Mouse (Mus musculus): Measurements from ENCODE around the gene Syngr3. TPM values are rescaled to one million over a fixed set of nuclear protein-coding genes. Genes with fewer than 3 reads are reported as not detected.
A peak's percentile ranks its signal among the peaks of the same experiment; 100 is the strongest.

Gene Syngr3
- polyA plus RNA-seq, 1 experiment from 2014 or later, result 11.9 TPM

GRCm38 (mm10) chr17:24658017-24658758 is 31.6 kb downstream of the Syngr3 start, which contains the start of gene Npw:
Gene Npw, minus strand, starts transcription at chr17:24658457.
- Histone ChIP-seq H3K36me3 (ENCODE audit: control insufficient read depth, insufficient read depth, low read length) (no peaks in the 10 kb centered on the region), H3K9ac (ENCODE audit: low read depth, low read length) (peak within 1 kb of the TSS; percentile 37; the same call in 1 of the 2 replicates), H3K4me2 (replicated peaks; ENCODE audit: low read depth, low read length) (peak within 1 kb of the TSS; percentile 48), H3K4me1 (replicated peaks; ENCODE audit: control insufficient read depth, insufficient read depth, low read length) (peaks cover 3% of the 10 kb centered on the region; the same call in 1 of the 2 replicates), H3K27ac (ENCODE audit: low read depth, low read length) (no peak within 1 kb of the TSS), H3K27me3 (ENCODE audit: control insufficient read depth, insufficient read depth, low read length) (peaks cover 29% of the 10 kb centered on the region), H3K4me3 (ENCODE audit: low read depth, low read length) (peak within 1 kb of the TSS; percentile 30), H3K9me3 (ENCODE audit: control insufficient read depth, low read length) (no peaks in the 10 kb centered on the region)
- DNase-seq (ENCODE audit: low spot score), result peak; percentile 47
- under 1% methylated on average over 47 of the region's 47 CpGs for WGBS
- ATAC-seq (ENCODE audit: low FRiP score), result no peak

GRCm38 (mm10) chr17:24654969-24655368 is 34.8 kb downstream of the Syngr3 start:
- Histone ChIP-seq H3K4me1 (replicated peaks; ENCODE audit: control insufficient read depth, insufficient read depth, low read length) (peaks cover 3% of the 10 kb centered on the region; the same call in 1 of the 2 replicates), H3K36me3 (ENCODE audit: control insufficient read depth, insufficient read depth, low read length) (no peaks in the 10 kb centered on the region), H3K9me3 (ENCODE audit: control insufficient read depth, low read length) (no peaks in the 10 kb centered on the region), H3K9ac (ENCODE audit: low read depth, low read length) (no peak overlapping the region), H3K27ac (ENCODE audit: low read depth, low read length) (no peak overlapping the region), H3K27me3 (ENCODE audit: control insufficient read depth, insufficient read depth, low read length) (peaks cover 37% of the 10 kb centered on the region), H3K4me3 (ENCODE audit: low read depth, low read length) (no peak overlapping the region), H3K4me2 (replicated peaks; ENCODE audit: low read depth, low read length) (no peak overlapping the region)
- DNase-seq (ENCODE audit: low spot score) (no peak), ATAC-seq (ENCODE audit: low FRiP score) (no peak)
- WGBS, result 78% methylated on average over 4 of the region's 4 CpGs

GRCm38 (mm10) chr17:24653967-24654710 is 35.6 kb downstream of the Syngr3 start:
- H3K27ac ChIP-seq (ENCODE audit: low read depth, low read length), result no peak overlapping the region
- no peak overlapping the region for H3K9ac ChIP-seq (ENCODE audit: low read depth, low read length)
- ATAC-seq (ENCODE audit: low FRiP score), result peak; percentile 70
- peaks cover 37% of the 10 kb centered on the region for H3K27me3 ChIP-seq (ENCODE audit: control insufficient read depth, insufficient read depth, low read length)
- H3K4me2 ChIP-seq (replicated peaks; ENCODE audit: low read depth, low read length), result peak overlapping the region; percentile 20
- peaks cover 8% of the 10 kb centered on the region; the same call in 1 of the 2 replicates for H3K4me1 ChIP-seq (replicated peaks; ENCODE audit: control insufficient read depth, insufficient read depth, low read length)
- no peaks in the 10 kb centered on the region for H3K9me3 ChIP-seq (ENCODE audit: control insufficient read depth, low read length)
- no peaks in the 10 kb centered on the region for H3K36me3 ChIP-seq (ENCODE audit: control insufficient read depth, insufficient read depth, low read length)
- H3K4me3 ChIP-seq (ENCODE audit: low read depth, low read length), result no peak overlapping the region
- DNase-seq (ENCODE audit: low spot score), result peak; percentile 93
- WGBS, result 4% methylated on average over 19 of the region's 19 CpGs

GRCm38 (mm10) chr17:24651835-24652234 is 37.9 kb downstream of the Syngr3 start:
- no peak for ATAC-seq (ENCODE audit: low FRiP score)

GRCm38 (mm10) chr17:24650766-24651165 is 39.0 kb downstream of the Syngr3 start:
- DNase-seq (ENCODE audit: low spot score) (no peak), ATAC-seq (ENCODE audit: low FRiP score) (no peak)
- H3K36me3 ChIP-seq (ENCODE audit: control insufficient read depth, insufficient read depth, low read length), result no peaks in the 10 kb centered on the region
- peaks cover 15% of the 10 kb centered on the region for H3K27me3 ChIP-seq (ENCODE audit: control insufficient read depth, insufficient read depth, low read length)
- no peaks in the 10 kb centered on the region for H3K9me3 ChIP-seq (ENCODE audit: control insufficient read depth, low read length)
- no peak overlapping the region for H3K9ac ChIP-seq (ENCODE audit: low read depth, low read length)
- no peak overlapping the region for H3K27ac ChIP-seq (ENCODE audit: low read depth, low read length)
- H3K4me1 ChIP-seq (replicated peaks; ENCODE audit: control insufficient read depth, insufficient read depth, low read length), result 0 out of 2 replicates have a peak, but pooled peaks cover 5% of the 10 kb centered on the region
- 88% methylated on average over 4 of the region's 4 CpGs for WGBS
- H3K4me2 ChIP-seq (replicated peaks; ENCODE audit: low read depth, low read length), result peak overlapping the region; percentile 100; the same call in 1 of the 2 replicates
- peak overlapping the region; percentile 59; the same call in 1 of the 2 replicates for H3K4me3 ChIP-seq (ENCODE audit: low read depth, low read length)

More at GRCm38 (mm10) chr17:24651835-24652234, 37.9 kb downstream of the Syngr3 start:
- Histone ChIP-seq H3K9ac (ENCODE audit: low read depth, low read length) (no peak overlapping the region), H3K27ac (ENCODE audit: low read depth, low read length) (no peak overlapping the region), H3K36me3 (ENCODE audit: control insufficient read depth, insufficient read depth, low read length) (no peaks in the 10 kb centered on the region), H3K27me3 (ENCODE audit: control insufficient read depth, insufficient read depth, low read length) (peaks cover 17% of the 10 kb centered on the region), H3K4me1 (replicated peaks; ENCODE audit: control insufficient read depth, insufficient read depth, low read length) (0 out of 2 replicates have a peak, but pooled peaks cover 5% of the 10 kb centered on the region), H3K9me3 (ENCODE audit: control insufficient read depth, low read length) (no peaks in the 10 kb centered on the region), H3K4me3 (ENCODE audit: low read depth, low read length) (no peak overlapping the region), H3K4me2 (replicated peaks; ENCODE audit: low read depth, low read length) (no peak overlapping the region)
- 76% methylated on average over 3 of the region's 3 CpGs for WGBS
- DNase-seq (ENCODE audit: low spot score), result no peak

- under 1% methylated on average over 39 of the region's 41 CpGs for WGBS
- Histone ChIP-seq H3K4me2 (replicated peaks; ENCODE audit: low read depth, low read length) (peak within 1 kb of the TSS; percentile 100), H3K27me3 (ENCODE audit: control insufficient read depth, insufficient read depth, low read length) (peaks cover 15% of the 10 kb centered on the region), H3K9ac (ENCODE audit: low read depth, low read length) (peak within 1 kb of the TSS; percentile 73), H3K36me3 (ENCODE audit: control insufficient read depth, insufficient read depth, low read length) (no peaks in the 10 kb centered on the region), H3K27ac (ENCODE audit: low read depth, low read length) (no peak within 1 kb of the TSS), H3K4me3 (ENCODE audit: low read depth, low read length) (peak within 1 kb of the TSS; percentile 59), H3K4me1 (replicated peaks; ENCODE audit: control insufficient read depth, insufficient read depth, low read length) (0 out of 2 replicates have a peak, but pooled peaks cover 5% of the 10 kb centered on the region), H3K9me3 (ENCODE audit: control insufficient read depth, low read length) (no peaks in the 10 kb centered on the region)
- DNase-seq (ENCODE audit: low spot score) (peak; percentile 65), ATAC-seq (ENCODE audit: low FRiP score) (peak; percentile 41)
Measured at GRCm38 (mm10) chr17:24650070-24650616, 39.6 kb downstream of the Syngr3 start, which contains the start of gene Slc9a3r2. Gene Slc9a3r2, minus strand, starts transcription at chr17:24650327.

- DNase-seq (ENCODE audit: low spot score) (no peak), ATAC-seq (ENCODE audit: low FRiP score) (peak; percentile 62)
- Histone ChIP-seq H3K4me2 (replicated peaks; ENCODE audit: low read depth, low read length) (peak overlapping the region; percentile 100), H3K4me3 (ENCODE audit: low read depth, low read length) (peak overlapping the region; percentile 59), H3K36me3 (ENCODE audit: control insufficient read depth, insufficient read depth, low read length) (no peaks in the 10 kb centered on the region), H3K9me3 (ENCODE audit: control insufficient read depth, low read length) (no peaks in the 10 kb centered on the region), H3K27me3 (ENCODE audit: control insufficient read depth, insufficient read depth, low read length) (peaks cover 15% of the 10 kb centered on the region), H3K4me1 (replicated peaks; ENCODE audit: control insufficient read depth, insufficient read depth, low read length) (0 out of 2 replicates have a peak, but pooled peaks cover 5% of the 10 kb centered on the region), H3K27ac (ENCODE audit: low read depth, low read length) (no peak overlapping the region), H3K9ac (ENCODE audit: low read depth, low read length) (peak overlapping the region; percentile 73)
- WGBS, result under 1% methylated on average over 34 of the region's 35 CpGs
Measured at GRCm38 (mm10) chr17:24649581-24650069, 40.1 kb downstream of the Syngr3 start.

GRCm38 (mm10) chr17:24648731-24649377 is 40.9 kb downstream of the Syngr3 start:
- no peaks in the 10 kb centered on the region for H3K36me3 ChIP-seq (ENCODE audit: control insufficient read depth, insufficient read depth, low read length)
- 75% methylated on average over 10 of the region's 10 CpGs for WGBS
- peaks cover 15% of the 10 kb centered on the region for H3K27me3 ChIP-seq (ENCODE audit: control insufficient read depth, insufficient read depth, low read length)
- H3K4me2 ChIP-seq (replicated peaks; ENCODE audit: low read depth, low read length), result no peak overlapping the region
- ATAC-seq (ENCODE audit: low FRiP score), result no peak
- H3K4me1 ChIP-seq (replicated peaks; ENCODE audit: control insufficient read depth, insufficient read depth, low read length), result 0 out of 2 replicates have a peak, but pooled peaks cover 5% of the 10 kb centered on the region
- no peak overlapping the region for H3K9ac ChIP-seq (ENCODE audit: low read depth, low read length)
- H3K4me3 ChIP-seq (ENCODE audit: low read depth, low read length), result peak overlapping the region; percentile 59
- H3K27ac ChIP-seq (ENCODE audit: low read depth, low read length), result no peak overlapping the region
- no peak for DNase-seq (ENCODE audit: low spot score)
- no peaks in the 10 kb centered on the region for H3K9me3 ChIP-seq (ENCODE audit: control insufficient read depth, low read length)

All from hindbrain, embryonic 11.5 days (tissue).